ENCODE assay signal across 9 mouse cellular contexts in genomic region chr9:31204722-31205121, GRCm38 (mm10). TPM values are rescaled to one million over a fixed set of nuclear protein-coding genes. Genes with fewer than 3 reads are reported as not detected.
DNase-seq lines count a peak whose midpoint lies in the region; ATAC-seq and TF ChIP-seq lines count a peak whose summit lies in the region.
"Had no signal": no experiment of that assay in that cellular context is flagged by ENCODE, and none has a peak within 500 bp of the region (broad histone marks: within the 10 kb centered on the region; RNA-seq: fewer than 3 reads in every experiment).

No protein-coding gene starts in this region.

- H3K27ac ChIP-seq in kidney, embryonic 14.5 days (ENCODE audit: low read depth, low read length): no peak overlapping the region
- peak overlapping the region; percentile 15 for H3K27ac ChIP-seq in heart, postnatal 0 days (ENCODE audit: low read depth)
- H3K27ac ChIP-seq in stomach, embryonic 16.5 days (ENCODE audit: low read length): peak overlapping the region; percentile 49; the same call in 1 of the 2 replicates
- no peak overlapping the region for H3K27ac ChIP-seq in hindbrain, embryonic 12.5 days
- H3K27ac ChIP-seq: hindbrain, embryonic 10.5 days had no signal

- peaks cover 27% of the 10 kb centered on the region for H3K4me1 ChIP-seq in kidney, embryonic 14.5 days (ENCODE audit: control insufficient read depth, insufficient read depth, low read length)
- peaks cover 23% of the 10 kb centered on the region for H3K4me1 ChIP-seq in heart, postnatal 0 days (ENCODE audit: control insufficient read depth, insufficient read depth)
- peaks cover 37% of the 10 kb centered on the region for H3K4me1 ChIP-seq in stomach, embryonic 16.5 days (ENCODE audit: control insufficient read depth, insufficient read depth, low read length)
- peaks cover 22% of the 10 kb centered on the region for H3K4me1 ChIP-seq in hindbrain, embryonic 12.5 days

- no peaks in the 10 kb centered on the region for H3K27me3 ChIP-seq in kidney, embryonic 14.5 days (ENCODE audit: control insufficient read depth, insufficient read depth, low read length)
- no peaks in the 10 kb centered on the region for H3K27me3 ChIP-seq in heart, postnatal 0 days (ENCODE audit: control insufficient read depth, insufficient read depth, low read length)
- no peaks in the 10 kb centered on the region for H3K27me3 ChIP-seq in stomach, embryonic 16.5 days (ENCODE audit: control insufficient read depth, insufficient read depth, low read length)
- H3K27me3 ChIP-seq in hindbrain, embryonic 12.5 days: no peaks in the 10 kb centered on the region

- no peaks in the 10 kb centered on the region; the same call in 1 of the 2 replicates for H3K36me3 ChIP-seq in kidney, embryonic 14.5 days (ENCODE audit: control insufficient read depth, insufficient read depth, low read length)
- no peaks in the 10 kb centered on the region for H3K36me3 ChIP-seq in heart, postnatal 0 days (replicated peaks; ENCODE audit: control insufficient read depth, insufficient read depth, low read length)
- no peaks in the 10 kb centered on the region for H3K36me3 ChIP-seq in stomach, embryonic 16.5 days (ENCODE audit: control insufficient read depth, insufficient read depth, low read length)
- H3K36me3 ChIP-seq in hindbrain, embryonic 12.5 days: no peaks in the 10 kb centered on the region
- H3K36me3 ChIP-seq: hindbrain, embryonic 10.5 days had no signal

- no peak for TF ChIP-seq EP300 in heart, postnatal 0 days (IDR thresholded peaks at IDR 0.05; ENCODE audit: low read depth)

- peak; percentile 29; the same call in 1 of the 2 replicates for TF ChIP-seq CTCF in heart, postnatal 0 days (IDR thresholded peaks at IDR 0.05; ENCODE audit: low read depth)

- no peak overlapping the region for H3K4me2 ChIP-seq in kidney, embryonic 14.5 days (replicated peaks; ENCODE audit: low read depth, low read length)
- H3K4me2 ChIP-seq in heart, postnatal 0 days (ENCODE audit: low read depth, low read length): no peak overlapping the region
- H3K4me2 ChIP-seq in stomach, embryonic 16.5 days (ENCODE audit: low read depth, low read length): no peak overlapping the region
- H3K4me2 ChIP-seq in hindbrain, embryonic 12.5 days (replicated peaks): no peak overlapping the region

- 41% methylated on average over 6 of the region's 6 CpGs for WGBS in kidney, embryonic 14.5 days
- 18% methylated on average over 6 of the region's 6 CpGs for WGBS in heart, postnatal 0 days
- 37% methylated on average over 6 of the region's 6 CpGs for WGBS in stomach, embryonic 16.5 days
- WGBS in hindbrain, embryonic 12.5 days: 73% methylated on average over 6 of the region's 6 CpGs

- H3K9me3 ChIP-seq in kidney, embryonic 14.5 days (ENCODE audit: control insufficient read depth, low read length): no peaks in the 10 kb centered on the region
- no peaks in the 10 kb centered on the region for H3K9me3 ChIP-seq in heart, postnatal 0 days (replicated peaks; ENCODE audit: control insufficient read depth, low read length)
- H3K9me3 ChIP-seq in stomach, embryonic 16.5 days (replicated peaks; ENCODE audit: control insufficient read depth, low read length): no peaks in the 10 kb centered on the region
- H3K9me3 ChIP-seq in hindbrain, embryonic 12.5 days (replicated peaks): no peaks in the 10 kb centered on the region
- H3K9me3 ChIP-seq: hindbrain, embryonic 10.5 days had no signal

- DNase-seq in kidney, adult 11 months: peak; percentile 31
- peak; percentile 22 for DNase-seq in heart, postnatal 0 days (ENCODE audit: low spot score)
- DNase-seq in kidney, postnatal 14 days: peak; percentile 33
- no peak for DNase-seq in lung, postnatal 14 days
- DNase-seq in neural tube, embryonic 10.5 days (ENCODE audit: extremely low spot score, low spot score): no peak

- no peak overlapping the region for H3K9ac ChIP-seq in kidney, embryonic 14.5 days (ENCODE audit: low read depth, low read length)
- H3K9ac ChIP-seq in heart, postnatal 0 days (replicated peaks; ENCODE audit: low read depth, low read length): no peak overlapping the region
- H3K9ac ChIP-seq in stomach, embryonic 16.5 days (ENCODE audit: low read length): no peak overlapping the region
- H3K9ac ChIP-seq in hindbrain, embryonic 12.5 days: no peak overlapping the region

- no peak overlapping the region for H3K4me3 ChIP-seq in kidney, embryonic 14.5 days (ENCODE audit: low read length)
- no peak overlapping the region for H3K4me3 ChIP-seq in heart, postnatal 0 days (ENCODE audit: low read depth, low read length)
- H3K4me3 ChIP-seq in stomach, embryonic 16.5 days (replicated peaks; ENCODE audit: low read length): no peak overlapping the region
- no peak overlapping the region for H3K4me3 ChIP-seq in hindbrain, embryonic 12.5 days
- H3K4me3 ChIP-seq: hindbrain, embryonic 10.5 days had no signal

- ATAC-seq in kidney, embryonic 14.5 days (ENCODE audit: low FRiP score, low TSS enrichment): no peak
- 0 out of 2 replicates have a peak, but pooled peaks have one; percentile 28 for ATAC-seq in heart, postnatal 0 days (ENCODE audit: insufficient read depth, low read depth)
- no peak for ATAC-seq in stomach, embryonic 16.5 days (ENCODE audit: insufficient read depth, low FRiP score)
- no peak for ATAC-seq in hindbrain, embryonic 12.5 days (ENCODE audit: low FRiP score)

RNA-seq across cellular contexts. Expression of gene Aplp2, which starts 6.9 kb away (rescaled TPM):
- polyA plus RNA-seq in kidney, embryonic 14.5 days (2014; fragmentation: Nextera tagmentation; extraction: Ambion mirVana): 179 and 315 TPM in 2 replicates
- 305 and 331 TPM in 2 replicates for total RNA-seq in heart, postnatal 0 days (2014; rRNA removed; ENCODE audit: low replicate concordance)
- polyA plus RNA-seq in heart, postnatal 0 days (2015; fragmentation: Nextera tagmentation; extraction: Ambion mirVana): 301 and 312 TPM in 2 replicates
- polyA plus RNA-seq in stomach, embryonic 16.5 days (2015; fragmentation: Nextera tagmentation; extraction: Ambion mirVana): 326 and 359 TPM in 2 replicates
- 289 and 297 TPM in 2 replicates for polyA plus RNA-seq in hindbrain, embryonic 12.5 days (2016; fragmentation: Nextera tagmentation; extraction: Ambion mirVana)

Comparison
In these comparisons a context has a peak if more than half of its experiments do, and no peak if none do; other contexts are left out.
1. DNase-seq: peak in kidney, adult 11 months (single experiment), heart, postnatal 0 days (single experiment) and kidney, postnatal 14 days (single experiment); none in lung, postnatal 14 days (single experiment) and neural tube, embryonic 10.5 days (single experiment).
2. H3K27ac ChIP-seq: peak in heart, postnatal 0 days (single experiment) and stomach, embryonic 16.5 days (single experiment); none in kidney, embryonic 14.5 days (single experiment) and hindbrain, embryonic 12.5 days (single experiment).